Mouse (Mus musculus): ENCODE measurements around the gene Grtp1. TPM values are rescaled to one million over a fixed set of nuclear protein-coding genes. Genes with fewer than 3 reads are reported as not detected.

The Grtp1 gene
- polyA plus RNA-seq, 1 experiment from 2014 or later = 15.7 TPM

DNA sequence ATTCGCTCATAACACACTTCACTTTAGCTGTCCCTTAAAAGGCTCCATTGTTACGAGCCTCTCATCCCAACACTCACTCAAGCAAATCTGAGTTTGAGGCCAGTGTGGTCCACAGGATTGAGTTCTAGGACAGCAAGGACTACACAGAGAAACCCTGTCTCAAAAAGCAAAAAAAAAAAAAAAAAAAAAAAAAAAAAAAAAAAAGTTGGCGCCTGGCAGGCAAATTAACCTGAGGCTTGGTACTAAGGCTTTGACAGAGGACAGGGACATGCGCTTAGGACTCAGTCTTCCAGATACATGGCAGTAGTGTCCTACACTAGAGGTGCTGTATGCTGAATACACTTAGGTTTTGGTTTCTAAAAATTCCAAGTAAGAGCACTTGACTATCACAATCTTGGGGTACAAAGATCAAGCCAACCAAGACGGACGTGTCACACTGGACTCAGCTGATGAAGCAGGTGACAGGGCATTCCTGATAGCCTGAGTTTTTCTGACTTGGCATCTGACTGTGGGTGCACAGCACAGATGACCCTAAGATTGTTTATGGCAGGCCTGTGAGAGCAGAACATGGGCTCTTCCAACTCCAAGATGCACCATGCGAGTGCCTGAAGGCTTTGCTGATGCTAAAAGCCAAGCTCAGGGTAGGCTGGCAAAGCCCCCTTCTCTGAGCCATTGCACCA, 23.1 kb downstream of the Grtp1 start:
- no peak for ATAC-seq (ENCODE audit: insufficient number of reproducible peaks, low FRiP score, low TSS enrichment, low read depth)
- H3K4me2 ChIP-seq (ENCODE audit: low read depth, severe bottlenecking) = no peak overlapping the region
- H3K9ac ChIP-seq (ENCODE audit: low read length) = no peak overlapping the region
- H3K27me3 ChIP-seq (ENCODE audit: control insufficient read depth, insufficient read depth, low read length) = no peaks in the 10 kb centered on the region
- 91% methylated on average over 7 of the region's 7 CpGs for WGBS
- no peak overlapping the region for H3K4me3 ChIP-seq (ENCODE audit: low read depth, low read length)
- H3K36me3 ChIP-seq (ENCODE audit: control insufficient read depth, insufficient read depth, low read length) = peaks cover 29% of the 10 kb centered on the region
- H3K27ac ChIP-seq (replicated peaks; ENCODE audit: low read depth, low read length) = no peak overlapping the region
- no peaks in the 10 kb centered on the region for H3K4me1 ChIP-seq (ENCODE audit: control insufficient read depth, insufficient read depth, low read length)
- no peaks in the 10 kb centered on the region for H3K9me3 ChIP-seq (ENCODE audit: control insufficient read depth, low read length)
- DNase-seq (ENCODE audit: low spot score) = no peak

DNA sequence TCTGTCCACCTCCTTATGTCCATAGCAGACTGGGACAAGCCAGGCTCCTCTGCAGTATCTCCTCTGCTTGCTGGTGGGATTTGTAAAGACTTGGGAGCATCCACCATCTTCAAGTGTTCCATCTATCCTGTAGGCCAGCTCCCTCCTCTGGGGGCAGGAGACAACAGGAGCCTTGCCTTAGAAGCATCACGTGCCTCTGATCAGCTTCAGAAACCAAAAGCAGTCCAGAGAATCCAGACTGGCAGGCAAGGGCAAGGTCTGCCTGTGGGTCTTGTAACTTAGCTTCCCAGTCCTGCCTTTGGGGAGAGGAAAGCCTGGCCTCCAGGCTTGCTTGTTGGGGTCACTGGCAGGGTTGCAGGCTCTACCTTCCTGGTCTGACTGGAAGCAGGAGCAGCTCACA, 24.8 kb downstream of the Grtp1 start:
- peaks cover 29% of the 10 kb centered on the region for H3K36me3 ChIP-seq (ENCODE audit: control insufficient read depth, insufficient read depth, low read length)
- no peak overlapping the region for H3K9ac ChIP-seq (ENCODE audit: low read length)
- WGBS = 96% methylated on average over 1 of the region's 1 CpGs
- H3K4me2 ChIP-seq (ENCODE audit: low read depth, severe bottlenecking) = no peak overlapping the region
- H3K27ac ChIP-seq (replicated peaks; ENCODE audit: low read depth, low read length) = no peak overlapping the region
- DNase-seq (ENCODE audit: low spot score) = no peak
- H3K4me1 ChIP-seq (ENCODE audit: control insufficient read depth, insufficient read depth, low read length) = no peaks in the 10 kb centered on the region
- ATAC-seq (ENCODE audit: insufficient number of reproducible peaks, low FRiP score, low TSS enrichment, low read depth) = no peak
- H3K27me3 ChIP-seq (ENCODE audit: control insufficient read depth, insufficient read depth, low read length) = no peaks in the 10 kb centered on the region
- H3K4me3 ChIP-seq (ENCODE audit: low read depth, low read length) = no peak overlapping the region
- H3K9me3 ChIP-seq (ENCODE audit: control insufficient read depth, low read length) = no peaks in the 10 kb centered on the region

GRCm38 (mm10) chr8:13174811-13175210, 25.6 kb downstream of the Grtp1 start:
- Histone ChIP-seq H3K27ac (replicated peaks; ENCODE audit: low read depth, low read length) (no peak overlapping the region), H3K27me3 (ENCODE audit: control insufficient read depth, insufficient read depth, low read length) (no peaks in the 10 kb centered on the region), H3K4me1 (ENCODE audit: control insufficient read depth, insufficient read depth, low read length) (no peaks in the 10 kb centered on the region), H3K9me3 (ENCODE audit: control insufficient read depth, low read length) (no peaks in the 10 kb centered on the region), H3K9ac (ENCODE audit: low read length) (no peak overlapping the region), H3K4me2 (ENCODE audit: low read depth, severe bottlenecking) (no peak overlapping the region), H3K4me3 (ENCODE audit: low read depth, low read length) (no peak overlapping the region), H3K36me3 (ENCODE audit: control insufficient read depth, insufficient read depth, low read length) (peaks cover 29% of the 10 kb centered on the region)
- ATAC-seq (ENCODE audit: insufficient number of reproducible peaks, low FRiP score, low TSS enrichment, low read depth) = no peak
- 91% methylated on average over 4 of the region's 4 CpGs for WGBS
- DNase-seq (ENCODE audit: low spot score) = no peak

DNA sequence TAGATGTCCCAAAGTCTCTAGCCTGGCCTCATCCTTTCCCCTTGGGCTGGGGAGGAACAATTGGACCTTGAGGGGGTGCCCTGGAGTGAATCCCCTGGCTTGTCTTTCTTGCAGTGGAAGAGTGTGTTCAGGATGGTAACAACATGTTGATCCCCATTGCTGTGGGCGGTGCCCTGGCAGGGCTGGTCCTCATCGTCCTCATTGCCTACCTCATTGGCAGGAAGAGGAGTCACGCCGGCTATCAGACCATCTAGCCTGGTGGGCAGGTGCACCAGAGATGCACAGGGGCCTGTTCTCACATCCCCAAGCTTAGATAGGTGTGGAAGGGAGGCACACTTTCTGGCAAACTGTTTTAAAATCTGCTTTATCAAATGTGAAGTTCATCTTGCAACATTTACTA, 26.1 kb downstream of the Grtp1 start:
- H3K36me3 ChIP-seq (ENCODE audit: control insufficient read depth, insufficient read depth, low read length) = peaks cover 29% of the 10 kb centered on the region
- 89% methylated on average over 4 of the region's 4 CpGs for WGBS
- H3K4me3 ChIP-seq (ENCODE audit: low read depth, low read length) = no peak overlapping the region
- ATAC-seq (ENCODE audit: insufficient number of reproducible peaks, low FRiP score, low TSS enrichment, low read depth) = no peak
- H3K9me3 ChIP-seq (ENCODE audit: control insufficient read depth, low read length) = no peaks in the 10 kb centered on the region
- H3K27me3 ChIP-seq (ENCODE audit: control insufficient read depth, insufficient read depth, low read length) = no peaks in the 10 kb centered on the region
- no peak for DNase-seq (ENCODE audit: low spot score)
- no peak overlapping the region for H3K4me2 ChIP-seq (ENCODE audit: low read depth, severe bottlenecking)
- no peak overlapping the region for H3K27ac ChIP-seq (replicated peaks; ENCODE audit: low read depth, low read length)
- no peaks in the 10 kb centered on the region for H3K4me1 ChIP-seq (ENCODE audit: control insufficient read depth, insufficient read depth, low read length)
- H3K9ac ChIP-seq (ENCODE audit: low read length) = no peak overlapping the region

- 69% methylated on average over 1 of the region's 1 CpGs for WGBS
- no peak overlapping the region for H3K9ac ChIP-seq (ENCODE audit: low read length)
- ATAC-seq (ENCODE audit: insufficient number of reproducible peaks, low FRiP score, low TSS enrichment, low read depth) = no peak
Measured at GRCm38 (mm10) chr8:13170510-13170909, 29.9 kb downstream of the Grtp1 start.

GRCm38 (mm10) chr8:13164361-13164760, 36.1 kb downstream of the Grtp1 start:
- ATAC-seq (ENCODE audit: insufficient number of reproducible peaks, low FRiP score, low TSS enrichment, low read depth) = no peak

More at GRCm38 (mm10) chr8:13170510-13170909, 29.9 kb downstream of the Grtp1 start:
- H3K27ac ChIP-seq (replicated peaks; ENCODE audit: low read depth, low read length) = no peak overlapping the region
- no peaks in the 10 kb centered on the region for H3K9me3 ChIP-seq (ENCODE audit: control insufficient read depth, low read length)
- H3K36me3 ChIP-seq (ENCODE audit: control insufficient read depth, insufficient read depth, low read length) = peaks cover 21% of the 10 kb centered on the region
- no peak for DNase-seq (ENCODE audit: low spot score)
- no peaks in the 10 kb centered on the region for H3K27me3 ChIP-seq (ENCODE audit: control insufficient read depth, insufficient read depth, low read length)
- H3K4me3 ChIP-seq (ENCODE audit: low read depth, low read length) = no peak overlapping the region
- no peaks in the 10 kb centered on the region for H3K4me1 ChIP-seq (ENCODE audit: control insufficient read depth, insufficient read depth, low read length)
- no peak overlapping the region for H3K4me2 ChIP-seq (ENCODE audit: low read depth, severe bottlenecking)

DNA sequence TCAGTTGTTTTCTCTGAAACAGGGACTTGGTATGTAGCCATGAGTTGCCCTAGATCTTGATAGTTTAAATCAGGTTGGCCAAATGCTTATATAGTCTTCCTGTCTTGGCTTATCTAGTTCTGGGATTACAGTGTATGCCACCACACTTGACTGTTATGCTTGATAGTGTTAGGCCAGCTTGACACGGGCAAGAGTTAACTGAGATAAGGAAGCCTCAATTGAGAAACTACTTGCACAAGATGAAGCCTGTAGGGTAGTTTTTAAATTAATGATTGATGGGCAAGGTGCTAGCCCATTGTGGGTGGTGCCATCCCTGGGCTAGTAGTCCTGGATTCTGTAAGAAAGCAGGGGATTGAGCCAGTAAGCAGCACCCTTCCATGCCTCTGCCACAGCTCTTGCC, 36.9 kb downstream of the Grtp1 start:
- H3K4me3 ChIP-seq (ENCODE audit: low read depth, low read length) = no peak overlapping the region
- no peak overlapping the region for H3K4me2 ChIP-seq (ENCODE audit: low read depth, severe bottlenecking)
- H3K27ac ChIP-seq (replicated peaks; ENCODE audit: low read depth, low read length) = no peak overlapping the region
- 72% methylated on average over 1 of the region's 1 CpGs for WGBS
- H3K9me3 ChIP-seq (ENCODE audit: control insufficient read depth, low read length) = no peaks in the 10 kb centered on the region
- peaks cover 5% of the 10 kb centered on the region for H3K36me3 ChIP-seq (ENCODE audit: control insufficient read depth, insufficient read depth, low read length)
- DNase-seq (ENCODE audit: low spot score) = no peak
- ATAC-seq (ENCODE audit: insufficient number of reproducible peaks, low FRiP score, low TSS enrichment, low read depth) = no peak
- H3K4me1 ChIP-seq (ENCODE audit: control insufficient read depth, insufficient read depth, low read length) = peaks cover 6% of the 10 kb centered on the region; the same call in 1 of the 2 replicates
- H3K9ac ChIP-seq (ENCODE audit: low read length) = no peak overlapping the region
- no peaks in the 10 kb centered on the region for H3K27me3 ChIP-seq (ENCODE audit: control insufficient read depth, insufficient read depth, low read length)

More at GRCm38 (mm10) chr8:13164361-13164760, 36.1 kb downstream of the Grtp1 start:
- H3K4me1 ChIP-seq (ENCODE audit: control insufficient read depth, insufficient read depth, low read length) = peaks cover 6% of the 10 kb centered on the region; the same call in 1 of the 2 replicates
- no peak overlapping the region for H3K4me3 ChIP-seq (ENCODE audit: low read depth, low read length)
- 91% methylated on average over 5 of the region's 5 CpGs for WGBS
- DNase-seq (ENCODE audit: low spot score) = no peak
- H3K27ac ChIP-seq (replicated peaks; ENCODE audit: low read depth, low read length) = no peak overlapping the region
- no peaks in the 10 kb centered on the region for H3K9me3 ChIP-seq (ENCODE audit: control insufficient read depth, low read length)
- no peaks in the 10 kb centered on the region for H3K27me3 ChIP-seq (ENCODE audit: control insufficient read depth, insufficient read depth, low read length)
- peaks cover 5% of the 10 kb centered on the region for H3K36me3 ChIP-seq (ENCODE audit: control insufficient read depth, insufficient read depth, low read length)
- H3K4me2 ChIP-seq (ENCODE audit: low read depth, severe bottlenecking) = no peak overlapping the region
- no peak overlapping the region for H3K9ac ChIP-seq (ENCODE audit: low read length)

- Histone ChIP-seq H3K27ac (replicated peaks; ENCODE audit: low read depth, low read length) (no peak overlapping the region), H3K36me3 (ENCODE audit: control insufficient read depth, insufficient read depth, low read length) (no peaks in the 10 kb centered on the region), H3K4me1 (ENCODE audit: control insufficient read depth, insufficient read depth, low read length) (peaks cover 6% of the 10 kb centered on the region; the same call in 1 of the 2 replicates), H3K9ac (ENCODE audit: low read length) (no peak overlapping the region), H3K4me2 (ENCODE audit: low read depth, severe bottlenecking) (no peak overlapping the region), H3K9me3 (ENCODE audit: control insufficient read depth, low read length) (no peaks in the 10 kb centered on the region), H3K4me3 (ENCODE audit: low read depth, low read length) (no peak overlapping the region), H3K27me3 (ENCODE audit: control insufficient read depth, insufficient read depth, low read length) (no peaks in the 10 kb centered on the region)
- no peak for ATAC-seq (ENCODE audit: insufficient number of reproducible peaks, low FRiP score, low TSS enrichment, low read depth)
- DNase-seq (ENCODE audit: low spot score) = no peak
- 90% methylated on average over 6 of the region's 6 CpGs for WGBS
Measured at GRCm38 (mm10) chr8:13162098-13162497, 38.3 kb downstream of the Grtp1 start.

GRCm38 (mm10) chr8:13160691-13161090, 39.7 kb downstream of the Grtp1 start:
- 85% methylated on average over 3 of the region's 3 CpGs for WGBS
- H3K27ac ChIP-seq (replicated peaks; ENCODE audit: low read depth, low read length) = no peak overlapping the region
- H3K9ac ChIP-seq (ENCODE audit: low read length) = no peak overlapping the region
- DNase-seq (ENCODE audit: low spot score) = no peak
- H3K4me2 ChIP-seq (ENCODE audit: low read depth, severe bottlenecking) = 0 out of 2 replicates have a peak overlapping the region, but pooled peaks have one; percentile 91
- no peaks in the 10 kb centered on the region for H3K9me3 ChIP-seq (ENCODE audit: control insufficient read depth, low read length)
- H3K36me3 ChIP-seq (ENCODE audit: control insufficient read depth, insufficient read depth, low read length) = no peaks in the 10 kb centered on the region
- no peak for ATAC-seq (ENCODE audit: insufficient number of reproducible peaks, low FRiP score, low TSS enrichment, low read depth)
- H3K27me3 ChIP-seq (ENCODE audit: control insufficient read depth, insufficient read depth, low read length) = no peaks in the 10 kb centered on the region
- H3K4me1 ChIP-seq (ENCODE audit: control insufficient read depth, insufficient read depth, low read length) = peaks cover 6% of the 10 kb centered on the region; the same call in 1 of the 2 replicates
- no peak overlapping the region for H3K4me3 ChIP-seq (ENCODE audit: low read depth, low read length)
